Mouse (Mus musculus) ES-E14 (cell line): ENCODE measurements around the gene Pnkd.

ENCODE experiments used
- CHD2 ChIP-seq: IDR thresholded peaks from 2 replicates; pipeline ENCODE4 v1.6.1; 2014; ENCODE audit warnings: mild to moderate bottlenecking, low read depth, low read length, inconsistent platforms
- HCFC1 ChIP-seq: IDR thresholded peaks from 2 replicates; pipeline ENCODE4 v1.6.1; 2012; ENCODE audit warnings: low read length, inconsistent platforms, borderline replicate concordance; ENCODE audit not compliant: insufficient read depth
- ZC3H11A ChIP-seq: IDR thresholded peaks from 2 replicates; pipeline ENCODE4 v1.6.1; 2012; ENCODE audit warnings: low read depth, mild to moderate bottlenecking, inconsistent platforms, low read length, borderline replicate concordance
- ZNF384 ChIP-seq: IDR thresholded peaks from 2 replicates; pipeline ENCODE4 v1.6.1; 2012; ENCODE audit warnings: low read depth, low read length, inconsistent platforms

GRCm38 (mm10) chr1:74335436-74336170 lies 50.9 kb downstream of the Pnkd start:
- TF ChIP-seq CHD2 (no peak), ZNF384 (no peak), ZC3H11A (no peak), HCFC1 (no peak)
